Mouse (Mus musculus) neural tube, embryonic 13.5 days (tissue): ENCODE results near the gene Stoml2. TPM values are rescaled to one million over a fixed set of nuclear protein-coding genes. Genes with fewer than 3 reads are reported as not detected.
"Not testable (repeated sequence)": the region's sequence is repeated elsewhere in the genome, so short reads cannot be mapped to it uniquely, and the experiment has no call there.

Source experiments
- ATAC-seq: fragments of 200-750 bp; cut with Nextera tagmentation; 2 replicates; pipeline ENCODE4 v1.8.0; 2017; ENCODE audit warnings: low read depth, mild to moderate bottlenecking, moderate TSS enrichment, moderate library complexity
- H3K27ac ChIP-seq: fragments of 300-500 bp; sonication (generic); replicated peaks from 2 replicates; pipeline ENCODE4 v1.5.1; 2015; ENCODE audit warnings: moderate library complexity, mild to moderate bottlenecking, inconsistent platforms
- H3K27me3 ChIP-seq: fragments of 300-500 bp; sonication (generic); 2 replicates; pipeline ENCODE4 v1.6.1; 2015; ENCODE audit warnings: mild to moderate bottlenecking, inconsistent platforms
- H3K36me3 ChIP-seq: fragments of 300-500 bp; sonication (generic); 2 replicates; pipeline ENCODE4 v1.6.1; 2015; ENCODE audit warnings: mild to moderate bottlenecking, inconsistent platforms
- H3K4me1 ChIP-seq: fragments of 300-500 bp; sonication (generic); replicated peaks from 2 replicates; pipeline ENCODE4 v1.6.1; 2015; ENCODE audit warnings: inconsistent platforms
- H3K4me2 ChIP-seq: fragments of 300-500 bp; sonication (generic); 2 replicates; pipeline ENCODE4 v1.6.1; 2015; ENCODE audit warnings: inconsistent platforms, mild to moderate bottlenecking, moderate library complexity
- H3K4me3 ChIP-seq: fragments of 300-500 bp; sonication (generic); 2 replicates; pipeline ENCODE4 v1.5.1; 2015; ENCODE audit warnings: mild to moderate bottlenecking, inconsistent platforms
- H3K9ac ChIP-seq: fragments of 300-500 bp; sonication (generic); 2 replicates; pipeline ENCODE4 v1.6.1; 2015; ENCODE audit warnings: moderate library complexity, mild to moderate bottlenecking, inconsistent platforms
- H3K9me3 ChIP-seq: fragments of 300-500 bp; sonication (generic); 2 replicates; pipeline ENCODE4 v1.6.1; 2016; ENCODE audit warnings: inconsistent platforms
- WGBS: fragments of 180-500 bp; shearing (Covaris S2); methylation state at CpG from one replicate; pipeline ENCODE4 v1.1.7; 2015; 5-methylcytosine and 5-hydroxymethylcytosine counted together
- polyA plus RNA-seq: library from polyadenylated mRNA; unstranded; fragments of >200 nt; fragmentation: Nextera tagmentation; extraction: Ambion mirVana; gene quantifications from 2 replicates; pipeline ENCODE4 v1.2.1, GENCODE M21; 2015

Stoml2 gene
- polyA plus RNA-seq, 1 experiment from 2014 or later = 224 TPM

DNA sequence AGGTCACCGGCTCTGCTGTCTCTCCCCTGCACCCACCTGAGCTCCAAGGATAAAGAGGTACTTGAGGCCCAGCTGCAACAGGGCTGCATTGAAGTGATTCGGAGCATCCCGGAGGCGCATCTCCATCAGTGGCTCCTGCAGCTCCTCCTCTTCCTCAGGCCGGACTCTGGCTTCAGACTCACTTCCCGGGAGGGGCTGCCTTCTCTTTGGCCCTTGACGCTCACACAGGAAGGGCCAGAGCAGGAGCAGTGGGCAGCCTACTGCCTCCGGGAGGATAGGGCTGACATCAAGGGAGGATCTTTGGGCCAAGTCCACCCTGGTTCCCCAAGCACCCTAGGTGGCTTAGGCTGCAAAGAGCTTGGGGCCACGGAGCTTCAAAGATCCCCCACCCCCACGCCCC, 12.3 kb downstream of the Stoml2 start:
- peaks cover 72% of the 10 kb centered on the region for H3K36me3 ChIP-seq

GRCm38 (mm10) chr4:43018156-43018555, 13.4 kb downstream of the Stoml2 start:
- no peak overlapping the region for H3K9ac ChIP-seq
- no peak overlapping the region for H3K4me2 ChIP-seq
- 96% methylated on average over 4 of the region's 4 CpGs for WGBS
- H3K27me3 ChIP-seq = no peaks in the 10 kb centered on the region
- peaks cover 68% of the 10 kb centered on the region for H3K36me3 ChIP-seq
- H3K4me1 ChIP-seq = no peaks in the 10 kb centered on the region
- no peak for ATAC-seq
- H3K4me3 ChIP-seq = no peak overlapping the region
- no peak overlapping the region for H3K27ac ChIP-seq
- H3K9me3 ChIP-seq = no peaks in the 10 kb centered on the region

More for the DNA sequence above, 12.3 kb downstream of the Stoml2 start:
- Histone ChIP-seq H3K27me3 (no peaks in the 10 kb centered on the region), H3K4me1 (peaks cover 4% of the 10 kb centered on the region), H3K4me2 (no peak overlapping the region), H3K9me3 (no peaks in the 10 kb centered on the region), H3K27ac (no peak overlapping the region), H3K4me3 (no peak overlapping the region), H3K9ac (no peak overlapping the region)
- 90% methylated on average over 10 of the region's 10 CpGs for WGBS
- ATAC-seq = no peak

- no peaks in the 10 kb centered on the region for H3K9me3 ChIP-seq
- H3K27me3 ChIP-seq = no peaks in the 10 kb centered on the region
- no peak overlapping the region for H3K4me2 ChIP-seq
- WGBS = 94% methylated on average over 1 of the region's 1 CpGs
- no peak for ATAC-seq
- no peak overlapping the region for H3K9ac ChIP-seq
- H3K36me3 ChIP-seq = peaks cover 7% of the 10 kb centered on the region
- H3K4me1 ChIP-seq = peaks cover 16% of the 10 kb centered on the region
- H3K4me3 ChIP-seq = no peak overlapping the region
- no peak overlapping the region for H3K27ac ChIP-seq
These were observed 19.4 kb downstream of the Stoml2 start for GRCm38 (mm10) chr4:43012091-43012490.

DNA sequence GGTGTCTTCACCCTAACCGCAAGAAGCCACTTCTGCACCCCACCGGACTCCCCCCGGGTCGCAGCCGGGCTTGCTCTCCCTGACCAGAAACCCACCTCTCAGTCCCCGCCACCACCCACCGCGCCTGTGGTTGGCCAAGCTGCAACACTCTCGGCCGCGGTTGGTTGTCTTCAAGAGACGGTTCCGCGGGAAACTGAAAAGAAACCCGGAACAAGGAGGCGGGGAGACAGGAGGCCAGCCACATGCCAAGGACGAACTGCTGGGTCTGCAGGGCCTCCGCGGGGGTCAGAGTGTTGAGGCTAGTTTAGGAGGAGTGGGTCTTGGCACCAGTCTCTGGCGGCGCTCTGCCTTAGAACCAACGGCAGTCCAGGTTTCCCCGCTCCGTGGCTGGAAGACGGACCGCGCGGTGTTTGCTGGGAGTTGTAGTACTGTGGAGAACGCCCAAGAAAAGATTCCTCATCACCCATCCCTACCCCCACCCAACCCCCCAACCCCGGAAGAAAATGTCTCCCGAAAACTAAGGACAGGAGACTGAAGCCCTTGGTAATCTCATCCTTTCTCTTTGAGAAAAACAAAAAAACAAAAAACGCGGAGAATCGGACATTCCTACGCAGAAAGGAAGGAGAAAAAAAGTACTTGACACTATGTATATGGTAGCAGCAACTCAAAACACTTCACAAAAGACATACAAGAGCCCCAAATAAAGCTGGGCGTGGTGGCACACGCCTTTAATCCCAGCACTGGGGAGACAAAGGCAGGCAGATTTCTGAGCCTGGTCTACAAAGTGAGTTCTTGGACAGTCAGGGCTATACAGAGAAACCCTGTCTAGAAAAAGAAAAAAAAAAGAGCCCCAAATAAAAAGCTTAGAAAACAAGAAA, 21.1 kb downstream of the Stoml2 start, which contains the start of gene Fancg:
Gene Fancg, minus strand, starts transcription at position 346 of the 878 bp plus-strand sequence.
- peak; percentile 92 for ATAC-seq
- H3K4me3 ChIP-seq = peak within 1 kb of the TSS; percentile 79
- peak within 1 kb of the TSS; percentile 75 for H3K9ac ChIP-seq
- H3K9me3 ChIP-seq = no peaks in the 10 kb centered on the region
- WGBS = under 1% methylated on average over 37 of the region's 37 CpGs
- H3K27ac ChIP-seq = peak within 1 kb of the TSS; percentile 49; the same call in 1 of the 2 replicates
- H3K4me1 ChIP-seq = peaks cover 16% of the 10 kb centered on the region
- H3K27me3 ChIP-seq = no peaks in the 10 kb centered on the region
- peak within 1 kb of the TSS; percentile 86 for H3K4me2 ChIP-seq
- peaks cover 3% of the 10 kb centered on the region; the same call in 1 of the 2 replicates for H3K36me3 ChIP-seq

DNA sequence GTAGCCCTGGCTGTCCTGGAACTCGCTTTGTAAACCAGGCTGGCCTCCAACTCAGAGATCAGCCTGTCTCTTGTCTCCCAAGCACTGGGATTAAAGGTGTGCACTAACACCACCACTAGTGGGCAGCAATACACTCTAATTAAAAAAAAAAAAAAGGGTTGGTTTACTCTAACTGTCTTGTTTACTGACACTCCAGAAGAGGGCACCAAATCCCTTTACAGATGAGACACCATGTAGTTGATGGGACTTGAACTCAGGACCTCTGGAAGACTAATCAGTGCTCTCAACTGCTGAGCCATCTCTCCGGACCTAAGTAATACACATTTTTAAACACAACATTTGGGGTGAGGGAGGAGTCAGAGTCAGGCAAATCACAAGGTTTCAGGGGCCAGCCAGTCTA, 25.7 kb downstream of the Stoml2 start:
- H3K27ac ChIP-seq = no peak overlapping the region
- H3K36me3 ChIP-seq = peaks cover 17% of the 10 kb centered on the region; the same call in 1 of the 2 replicates
- H3K4me1 ChIP-seq = peaks cover 20% of the 10 kb centered on the region
- no peak for ATAC-seq
- H3K27me3 ChIP-seq = no peaks in the 10 kb centered on the region
- no peaks in the 10 kb centered on the region for H3K9me3 ChIP-seq
- H3K4me2 ChIP-seq = no peak overlapping the region
- no peak overlapping the region for H3K4me3 ChIP-seq
- 54% methylated on average over 2 of the region's 2 CpGs for whole genome bisulfite sequencing
- H3K9ac ChIP-seq = no peak overlapping the region

- no peaks in the 10 kb centered on the region for H3K9me3 ChIP-seq
- peaks cover 19% of the 10 kb centered on the region for H3K4me1 ChIP-seq
- H3K4me2 ChIP-seq = no peak overlapping the region
- H3K36me3 ChIP-seq = peaks cover 17% of the 10 kb centered on the region; the same call in 1 of the 2 replicates
- no peak for ATAC-seq
- no peak overlapping the region for H3K4me3 ChIP-seq
- no peaks in the 10 kb centered on the region for H3K27me3 ChIP-seq
- WGBS = 93% methylated on average over 3 of the region's 3 CpGs
- H3K27ac ChIP-seq = no peak overlapping the region
- no peak overlapping the region for H3K9ac ChIP-seq
These were observed 26.6 kb downstream of the Stoml2 start for GRCm38 (mm10) chr4:43004951-43005350.

DNA sequence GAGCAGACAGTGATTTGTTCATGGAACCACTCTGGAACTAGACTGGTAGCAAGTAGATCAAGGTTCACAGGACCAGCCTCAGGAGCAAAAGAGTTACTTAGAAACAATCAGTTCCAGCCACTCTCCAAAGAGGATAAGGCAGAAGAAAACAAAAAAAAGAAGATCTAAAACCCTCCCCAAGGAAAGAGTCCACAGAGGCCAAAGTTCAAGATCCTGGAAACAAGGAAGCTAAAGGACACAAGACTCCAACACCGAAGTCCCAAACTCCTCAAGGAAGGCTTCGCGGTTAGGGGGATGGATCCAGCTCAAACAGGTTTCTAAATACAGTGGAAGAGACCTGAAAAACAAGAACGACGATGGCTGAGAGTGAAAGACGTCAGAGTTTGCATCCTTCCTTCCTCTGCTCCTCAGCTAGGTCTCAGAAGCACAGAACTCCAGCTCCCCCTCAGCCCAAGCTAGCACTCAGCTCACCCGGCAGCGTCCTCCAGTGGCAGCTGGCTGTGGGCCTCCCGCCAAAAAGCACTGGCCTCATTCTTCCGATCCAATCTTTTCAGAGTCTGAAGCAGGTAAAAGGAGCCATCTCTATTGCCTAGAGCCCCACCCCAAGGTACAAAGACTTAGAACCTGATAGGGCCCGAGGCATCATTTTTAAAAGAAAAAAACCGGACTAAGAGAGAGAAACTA, 28.6 kb downstream of the Stoml2 start:
- no peak overlapping the region for H3K9ac ChIP-seq
- 82% methylated on average over 12 of the region's 12 CpGs for WGBS

GRCm38 (mm10) chr4:43001272-43001671, 30.2 kb downstream of the Stoml2 start:
- Histone ChIP-seq H3K9me3 (no peaks in the 10 kb centered on the region), H3K9ac (no peak overlapping the region), H3K4me2 (no peak overlapping the region; the same call in 1 of the 2 replicates), H3K27me3 (no peaks in the 10 kb centered on the region), H3K36me3 (peaks cover 20% of the 10 kb centered on the region; the same call in 1 of the 2 replicates), H3K27ac (peak overlapping the region; percentile 99), H3K4me1 (peaks cover 33% of the 10 kb centered on the region), H3K4me3 (no peak overlapping the region)
- WGBS = 95% methylated on average over 2 of the region's 2 CpGs
- ATAC-seq = no peak

More for the DNA sequence above, 28.6 kb downstream of the Stoml2 start:
- H3K4me3 ChIP-seq = no peak overlapping the region
- no peaks in the 10 kb centered on the region for H3K27me3 ChIP-seq
- no peak overlapping the region for H3K27ac ChIP-seq
- H3K4me2 ChIP-seq = no peak overlapping the region
- no peaks in the 10 kb centered on the region for H3K9me3 ChIP-seq
- H3K4me1 ChIP-seq = peaks cover 21% of the 10 kb centered on the region
- H3K36me3 ChIP-seq = peaks cover 17% of the 10 kb centered on the region; the same call in 1 of the 2 replicates
- ATAC-seq = no peak

GRCm38 (mm10) chr4:43000141-43000986, 31.1 kb downstream of the Stoml2 start, which contains the start of gene Vcp:
Gene Vcp, minus strand, starts transcription at chr4:43000507.
- WGBS = under 1% methylated on average over 49 of the region's 56 CpGs
- Histone ChIP-seq H3K4me3 (peak within 1 kb of the TSS; percentile 98), H3K9ac (peak within 1 kb of the TSS; percentile 98), H3K4me2 (peak within 1 kb of the TSS; percentile 98), H3K4me1 (peaks cover 33% of the 10 kb centered on the region), H3K27ac (peak within 1 kb of the TSS; percentile 99), H3K36me3 (peaks cover 24% of the 10 kb centered on the region)
- not testable (repeated sequence) for H3K9me3 ChIP-seq, H3K27me3 ChIP-seq
- peak; percentile 98 for ATAC-seq

DNA sequence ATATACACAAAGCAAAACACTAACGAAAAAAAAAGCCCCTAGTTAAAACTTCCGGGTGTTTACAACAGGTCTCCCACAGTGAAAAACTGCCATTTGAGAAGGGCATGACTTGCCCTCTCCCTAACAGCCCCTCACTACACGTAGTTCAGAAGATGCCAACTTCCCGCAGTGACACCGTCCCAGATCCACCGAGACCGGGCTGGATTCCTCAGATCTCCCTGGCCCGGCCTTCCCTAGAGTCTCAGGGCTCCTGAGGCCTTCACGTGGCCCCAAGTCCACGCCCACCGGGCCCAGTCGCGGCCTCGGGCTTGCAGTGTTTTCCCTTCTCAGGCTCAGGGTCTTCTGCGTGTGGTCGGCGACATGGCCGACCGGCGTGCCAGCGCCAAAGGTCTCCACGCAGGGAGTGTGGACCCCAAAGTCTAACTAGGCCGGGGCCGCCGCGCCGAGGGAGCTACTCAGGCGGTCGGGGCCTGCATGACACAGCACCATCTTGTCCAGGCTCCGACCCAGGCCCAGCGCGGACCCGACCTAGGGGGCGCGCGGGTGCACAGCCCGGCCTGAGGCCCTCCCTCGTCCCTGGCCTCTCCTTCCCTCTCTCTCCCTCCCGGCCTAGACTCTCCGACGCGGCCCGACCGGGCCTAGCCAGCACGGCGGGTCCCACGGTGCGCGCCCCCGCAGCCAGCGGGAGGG, 31.9 kb downstream of the Stoml2 start:
- Histone ChIP-seq H3K27me3 (no peaks in the 10 kb centered on the region), H3K36me3 (peaks cover 29% of the 10 kb centered on the region), H3K4me3 (peak overlapping the region; percentile 98), H3K9me3 (no peaks in the 10 kb centered on the region), H3K27ac (peak overlapping the region; percentile 99), H3K4me2 (peak overlapping the region; percentile 98), H3K4me1 (peaks cover 33% of the 10 kb centered on the region), H3K9ac (peak overlapping the region; percentile 98)
- under 1% methylated on average over 46 of the region's 51 CpGs for WGBS
- peak; percentile 86 for ATAC-seq

DNA sequence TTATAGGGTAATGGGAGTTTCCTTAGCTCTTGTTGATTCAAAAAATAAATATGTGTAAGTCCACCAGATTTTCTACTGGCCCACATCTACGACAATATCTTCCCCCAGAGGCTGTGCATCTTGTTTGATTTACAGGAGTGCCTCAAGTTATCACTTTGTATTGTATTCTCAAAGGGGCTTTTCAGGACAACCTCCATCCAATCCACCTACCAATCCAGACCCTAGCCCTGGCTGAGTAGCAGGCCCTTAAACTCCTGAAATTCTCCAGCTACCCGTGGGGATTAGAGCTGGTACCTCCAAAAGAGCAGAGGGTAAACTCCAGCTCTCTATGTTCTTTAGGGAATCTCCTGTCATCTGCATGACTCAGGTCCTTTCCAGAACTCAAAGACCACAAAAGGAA, 33.5 kb downstream of the Stoml2 start:
- Histone ChIP-seq H3K4me3 (peak overlapping the region; percentile 98), H3K9ac (peak overlapping the region; percentile 98)
- no peak for ATAC-seq

More for the DNA sequence above, 33.5 kb downstream of the Stoml2 start:
- Histone ChIP-seq H3K27ac (no peak overlapping the region), H3K4me1 (peaks cover 33% of the 10 kb centered on the region), H3K9me3 (no peaks in the 10 kb centered on the region), H3K4me2 (peak overlapping the region; percentile 98), H3K36me3 (peaks cover 42% of the 10 kb centered on the region), H3K27me3 (no peaks in the 10 kb centered on the region)
- 45% methylated on average over 2 of the region's 2 CpGs for WGBS
